Mouse (Mus musculus) spleen, adult 2 months (tissue): ENCODE results near the gene Myl4.

Experiments used
- CTCF ChIP-seq: fragments of 200-500 bp; IDR thresholded peaks from 2 replicates; pipeline ENCODE4 v1.5.1; 2011; ENCODE audit warnings: mild to moderate bottlenecking, inconsistent platforms; ENCODE audit not compliant: insufficient read depth, insufficient read length, insufficient replicate concordance; ENCODE audit errors: extremely low read depth
- POLR2A ChIP-seq: fragments of 200-500 bp; IDR thresholded peaks from 2 replicates; pipeline ENCODE4 v1.6.1; 2011; ENCODE audit warnings: low read depth, low read length, inconsistent platforms

DNA sequence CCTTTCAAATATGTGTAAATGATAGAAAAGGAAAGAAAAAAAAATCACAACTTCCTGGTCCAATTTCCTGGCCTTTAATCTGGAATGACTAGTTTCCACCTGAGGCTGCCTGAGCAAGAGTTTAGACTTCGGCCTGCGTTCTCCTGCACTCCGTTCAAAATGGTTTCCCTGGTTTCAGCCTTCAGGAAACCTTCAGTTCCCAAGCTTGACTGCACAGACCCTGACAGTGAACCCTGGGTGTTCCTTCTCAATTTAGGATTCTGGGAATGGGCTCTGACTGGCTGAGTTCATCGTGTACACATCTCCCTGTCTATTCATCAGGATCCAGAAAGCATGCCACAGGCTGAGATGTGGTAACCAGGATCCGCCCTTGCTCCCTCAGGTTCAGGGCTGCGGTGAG is 53.7 kb downstream of the Myl4 start:
- TF ChIP-seq CTCF (no peak), POLR2A (no peak)
